Mouse (Mus musculus) Patski (cell line): ENCODE results near the gene Ankrd7. TPM values are rescaled to one million over a fixed set of nuclear protein-coding genes. Genes with fewer than 3 reads are reported as not detected.
A peak's percentile ranks its signal among the peaks of the same experiment; 100 is the strongest.

ENCODE experiments used
- ATAC-seq: fragments of 100-300 bp; one replicate; pipeline ENCODE4 v1.8.0; 2021
- CTCF ChIA-PET: fragments of 350-600 bp; sonication (Branson Sonifier 250); formaldehyde crosslinking; loops from one replicate; lab custom pipeline; 2022; ENCODE audit warnings: inconsistent platforms; lab: Charles Lee
- POLR2A ChIA-PET: fragments of 350-600 bp; sonication (Branson Sonifier 250); formaldehyde crosslinking; loops from one replicate; lab custom pipeline; 2022; ENCODE audit warnings: antibody characterized with exemption, inconsistent platforms; lab: Charles Lee
- DNase-seq: peaks from one replicate; pipeline ENCODE4 v3.0.0-alpha.2; 2011; ENCODE audit warnings: low read depth, low spot score
- H3K27me3 ChIP-seq: fragments of 371-371 bp; one replicate; pipeline ENCODE4 v1.5.1; 2021
- CTCF ChIP-seq: fragments of 100-300 bp; IDR thresholded peaks from one replicate; pipeline ENCODE4 v1.5.1; 2021
- in situ Hi-C: fragments of 300-500 bp; cut with MboI; formaldehyde crosslinking; loops from 3 replicates; pipeline ENCODE4 v1.11.1; 2018; ENCODE audit warnings: low pct_unique_long_range_greater_than_20kb, mixed read lengths
- polyA plus RNA-seq: library from polyadenylated mRNA; unstranded; gene quantifications from one replicate; pipeline ENCODE4 v1.2.3, GENCODE M21; 2021

The Ankrd7 gene
- polyA plus RNA-seq, 1 experiment from 2014 or later = not detected

DNA sequence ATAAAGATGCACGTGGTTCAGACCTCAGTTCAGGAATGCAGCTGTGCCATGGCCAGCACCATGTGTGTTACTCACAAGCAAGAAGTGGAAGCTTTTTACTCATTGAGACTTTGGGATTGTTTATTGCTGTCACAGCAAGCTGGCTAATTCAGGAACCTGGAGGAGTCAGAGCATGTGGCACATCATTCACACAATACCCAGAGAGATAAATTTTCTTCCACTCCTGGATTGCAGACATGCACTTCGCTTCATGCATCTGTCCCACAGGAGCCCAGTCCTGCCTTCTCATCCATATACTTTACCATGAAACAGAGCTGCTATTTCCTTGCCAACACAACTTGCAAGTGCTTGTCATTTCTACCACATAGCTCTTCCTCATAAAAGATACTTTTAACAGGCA is 22.9 kb downstream of the Ankrd7 start:
- ATAC-seq = no peak
- CTCF ChIA-PET = interaction anchor here (1.0 kb wide), 1 partner anchor 10 kb away, joined by 3 read pairs; no protein-coding TSS in a partner anchor
- H3K27me3 ChIP-seq = peaks cover 10% of the 10 kb centered on the region
- no peak for TF ChIP-seq CTCF
- no peak for DNase-seq
- POLR2A ChIA-PET = no interaction called here
- in situ Hi-C loops = no loop called here

DNA sequence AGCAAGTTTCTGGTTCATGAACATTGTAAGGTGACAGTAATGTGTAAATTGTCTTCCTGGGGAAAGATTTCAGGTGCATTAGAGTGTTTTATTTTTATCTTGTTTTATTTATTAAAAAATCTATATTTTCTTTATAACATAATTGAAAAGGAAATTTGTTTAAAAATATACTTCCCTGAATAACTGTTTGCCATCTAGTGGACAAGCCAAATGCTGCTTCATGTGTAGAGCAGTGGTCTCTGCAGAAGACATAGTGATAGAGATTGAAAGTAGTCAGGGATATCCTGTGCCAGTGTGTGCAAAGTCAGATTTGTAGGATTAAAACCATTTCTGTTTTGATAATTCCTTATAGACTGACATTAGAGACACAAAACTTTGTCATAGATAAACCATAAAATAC is 28.0 kb downstream of the Ankrd7 start:
- in situ Hi-C loops = no loop called here
- ChIA-PET POLR2A (no interaction called here), CTCF (no interaction called here)
- DNase-seq (no peak), ATAC-seq (no peak)
- TF ChIP-seq CTCF = no peak
- H3K27me3 ChIP-seq = peaks cover 21% of the 10 kb centered on the region

DNA sequence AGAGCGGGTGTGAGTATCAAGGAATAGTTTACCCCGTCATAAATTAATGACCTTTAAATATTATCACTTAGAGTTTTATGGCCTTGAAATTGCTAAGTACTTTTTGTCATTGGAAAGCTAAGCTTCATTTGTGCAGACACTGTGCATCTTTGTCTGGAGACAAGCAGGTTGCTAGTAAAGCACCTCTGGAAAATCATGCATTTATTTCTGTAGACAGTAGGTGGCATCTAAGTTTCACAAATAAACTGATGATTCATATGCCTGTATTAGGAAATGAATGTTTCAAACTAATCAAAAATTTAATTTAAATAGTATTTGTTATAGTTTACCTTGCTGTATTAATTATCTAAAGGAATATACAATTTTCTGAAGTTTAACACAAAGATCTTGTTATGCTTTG is 41.1 kb downstream of the Ankrd7 start:
- peak; percentile 37 for TF ChIP-seq CTCF
- POLR2A ChIA-PET = no interaction called here
- peaks cover 13% of the 10 kb centered on the region for H3K27me3 ChIP-seq
- CTCF ChIA-PET = no interaction called here
- no peak for DNase-seq
- ATAC-seq = no peak
- in situ Hi-C loops = no loop called here

DNA sequence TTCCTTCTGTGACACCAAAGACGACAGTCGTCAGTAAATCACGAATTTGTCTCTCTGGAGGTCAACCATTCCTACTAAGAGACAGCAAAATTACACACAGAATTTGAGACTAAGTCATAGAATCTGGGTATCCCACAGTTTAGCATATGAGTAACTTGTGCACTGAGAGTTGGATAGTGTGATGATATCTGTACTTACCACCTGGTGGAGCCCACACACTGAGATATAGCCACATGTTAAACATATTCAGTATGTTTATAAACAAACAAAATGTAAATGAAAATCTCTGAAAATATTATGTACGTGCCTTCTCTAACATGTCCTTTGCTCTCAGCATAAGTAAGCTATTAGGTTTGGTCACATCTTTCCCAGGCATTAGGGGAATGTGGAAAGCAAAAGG is 47.1 kb downstream of the Ankrd7 start:
- peaks cover 45% of the 10 kb centered on the region for H3K27me3 ChIP-seq
- CTCF ChIA-PET = no interaction called here
- in situ Hi-C loops = no loop called here
- no peak for ATAC-seq
- DNase-seq = no peak
- peak; percentile 11 for TF ChIP-seq CTCF
- POLR2A ChIA-PET = no interaction called here

DNA sequence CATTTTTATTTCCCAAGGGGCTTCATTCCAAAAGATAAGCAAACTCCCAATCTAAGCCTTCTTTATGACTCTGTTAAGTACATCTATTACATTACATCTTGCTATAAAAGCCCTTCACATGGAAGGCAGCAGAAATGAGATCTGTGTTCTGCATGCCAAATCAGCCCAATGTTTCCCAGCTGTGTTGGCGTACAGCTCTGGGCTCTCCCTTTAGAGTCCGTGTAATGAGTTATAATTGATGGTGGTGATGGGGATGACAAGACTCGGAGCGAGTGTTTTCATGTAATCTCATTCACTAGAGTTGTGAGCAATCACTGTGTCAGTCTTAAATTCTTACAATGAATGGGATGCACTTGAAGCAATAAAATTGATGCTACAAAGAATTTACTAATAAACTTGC is 49.9 kb downstream of the Ankrd7 start:
- ChIA-PET POLR2A (no interaction called here), CTCF (no interaction called here)
- ATAC-seq (no peak), DNase-seq (no peak)
- TF ChIP-seq CTCF = no peak
- peaks cover 61% of the 10 kb centered on the region for H3K27me3 ChIP-seq
- in situ Hi-C loops = no loop called here

DNA sequence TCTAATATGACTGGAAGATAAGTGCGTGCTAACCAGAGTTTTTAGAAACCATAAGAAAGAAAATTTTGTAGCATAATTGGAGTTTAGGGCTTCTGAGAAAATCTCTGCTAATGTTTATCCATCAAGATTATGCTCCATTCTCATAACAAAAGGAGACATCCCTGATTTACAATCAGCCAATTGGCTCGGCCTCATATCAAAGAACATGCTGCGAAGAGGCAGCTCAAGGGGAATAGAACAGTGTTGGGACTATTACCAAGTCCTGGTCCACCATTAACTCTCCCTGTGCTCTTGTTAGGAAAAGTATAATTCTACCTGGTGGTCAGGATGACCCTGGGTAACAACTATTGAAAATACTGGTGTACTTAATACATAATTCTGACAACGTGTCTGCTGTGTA is 50.4 kb downstream of the Ankrd7 start:
- in situ Hi-C loops = no loop called here
- CTCF ChIA-PET = no interaction called here

More for the DNA sequence above, 50.4 kb downstream of the Ankrd7 start:
- ATAC-seq (no peak), DNase-seq (no peak)
- no peak for TF ChIP-seq CTCF
- peaks cover 59% of the 10 kb centered on the region for H3K27me3 ChIP-seq
- POLR2A ChIA-PET = no interaction called here

Other genes starting within 250 kb of the Ankrd7 start
- gene Lsm8, start 17.7 kb upstream of the Ankrd7 start, polyA plus RNA-seq = 63.7 TPM